Mouse (Mus musculus): Measurements from ENCODE around the gene Hoxa4. TPM values are rescaled to one million over a fixed set of nuclear protein-coding genes. Genes with fewer than 3 reads are reported as not detected.

The Hoxa4 gene
- polyA plus RNA-seq, 1 experiment = not detected

- WGBS = 0% methylated on average over 4 of the region's 4 CpGs
- no peaks in the 10 kb centered on the region for H3K4me1 ChIP-seq (ENCODE audit: control insufficient read depth, insufficient read depth, low read length)
- no peak for TF ChIP-seq CTCF (IDR thresholded peaks at IDR 0.05; ENCODE audit: insufficient read depth, low read depth, low read length)
- TF ChIP-seq POLR2A (IDR thresholded peaks at IDR 0.05; ENCODE audit: insufficient read depth, low read depth, low read length) = no peak
- no peak overlapping the region for H3K27ac ChIP-seq (ENCODE audit: insufficient read depth, low read depth, low read length)
- no peak overlapping the region for H3K4me3 ChIP-seq (ENCODE audit: insufficient read depth, low read depth, low read length)
These were observed 12.5 kb downstream of the Hoxa4 start for GRCm38 (mm10) chr6:52178918-52179665.

- 5% methylated on average over 9 of the region's 9 CpGs for WGBS
These were observed 13.7 kb downstream of the Hoxa4 start for GRCm38 (mm10) chr6:52177806-52178205.

DNA sequence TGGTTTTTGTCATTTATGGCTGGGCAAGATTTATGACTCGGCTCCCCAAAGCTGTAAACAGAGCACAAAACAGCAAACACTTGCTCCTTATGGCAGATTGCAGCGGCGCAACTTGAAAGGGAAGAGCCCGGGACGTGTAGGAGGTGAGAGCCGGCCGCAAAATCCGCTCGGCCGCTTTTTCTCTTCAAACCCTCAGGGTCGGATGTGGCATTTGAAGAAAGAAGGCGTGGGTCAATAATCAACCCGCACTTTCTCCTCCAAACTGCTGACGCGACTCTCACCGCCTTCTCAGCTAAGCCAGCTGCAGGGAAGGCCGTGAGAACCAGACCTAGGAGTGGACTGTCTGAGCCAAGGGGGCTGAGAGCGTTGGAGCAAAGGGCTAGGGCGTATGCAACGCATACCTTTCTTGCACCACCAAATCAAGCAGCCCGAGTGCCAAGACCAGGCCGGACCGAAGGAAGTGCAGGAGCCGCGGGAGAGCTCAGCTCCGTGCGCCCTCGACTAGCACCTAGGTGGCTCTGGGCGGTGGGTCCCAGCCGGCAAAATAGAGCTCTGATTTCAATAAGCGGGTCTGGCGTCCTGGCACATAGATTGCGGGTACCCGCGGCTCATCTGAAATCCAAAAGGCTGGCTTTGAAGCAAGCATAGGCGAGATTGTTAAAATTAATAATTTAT is 14.4 kb downstream of the Hoxa4 start, which contains the start of gene 5730596B20Rik:
TSS of gene 5730596B20Rik (plus strand) at position 438 of the 675 bp plus-strand sequence.
- H3K27ac ChIP-seq (ENCODE audit: insufficient read depth, low read depth, low read length) = no peak within 1 kb of the TSS
- 3% methylated on average over 36 of the region's 36 CpGs for WGBS

More at GRCm38 (mm10) chr6:52177806-52178205, 13.7 kb downstream of the Hoxa4 start:
- H3K4me1 ChIP-seq (ENCODE audit: control insufficient read depth, insufficient read depth, low read length) = no peaks in the 10 kb centered on the region
- H3K27ac ChIP-seq (ENCODE audit: insufficient read depth, low read depth, low read length) = no peak overlapping the region
- H3K4me3 ChIP-seq (ENCODE audit: insufficient read depth, low read depth, low read length) = no peak overlapping the region
- no peak for TF ChIP-seq CTCF (IDR thresholded peaks at IDR 0.05; ENCODE audit: insufficient read depth, low read depth, low read length)
- no peak for TF ChIP-seq POLR2A (IDR thresholded peaks at IDR 0.05; ENCODE audit: insufficient read depth, low read depth, low read length)

GRCm38 (mm10) chr6:52176391-52176790 is 15.2 kb downstream of the Hoxa4 start:
- WGBS = 4% methylated on average over 6 of the region's 6 CpGs
- peaks cover 3% of the 10 kb centered on the region; the same call in 1 of the 2 replicates for H3K4me1 ChIP-seq (ENCODE audit: control insufficient read depth, insufficient read depth, low read length)

More for the DNA sequence above, 14.4 kb downstream of the Hoxa4 start, which contains the start of gene 5730596B20Rik:
- TF ChIP-seq POLR2A (IDR thresholded peaks at IDR 0.05; ENCODE audit: insufficient read depth, low read depth, low read length) = no peak
- TF ChIP-seq CTCF (IDR thresholded peaks at IDR 0.05; ENCODE audit: insufficient read depth, low read depth, low read length) = no peak
- H3K4me1 ChIP-seq (ENCODE audit: control insufficient read depth, insufficient read depth, low read length) = peaks cover 3% of the 10 kb centered on the region; the same call in 1 of the 2 replicates
- H3K4me3 ChIP-seq (ENCODE audit: insufficient read depth, low read depth, low read length) = no peak within 1 kb of the TSS

DNA sequence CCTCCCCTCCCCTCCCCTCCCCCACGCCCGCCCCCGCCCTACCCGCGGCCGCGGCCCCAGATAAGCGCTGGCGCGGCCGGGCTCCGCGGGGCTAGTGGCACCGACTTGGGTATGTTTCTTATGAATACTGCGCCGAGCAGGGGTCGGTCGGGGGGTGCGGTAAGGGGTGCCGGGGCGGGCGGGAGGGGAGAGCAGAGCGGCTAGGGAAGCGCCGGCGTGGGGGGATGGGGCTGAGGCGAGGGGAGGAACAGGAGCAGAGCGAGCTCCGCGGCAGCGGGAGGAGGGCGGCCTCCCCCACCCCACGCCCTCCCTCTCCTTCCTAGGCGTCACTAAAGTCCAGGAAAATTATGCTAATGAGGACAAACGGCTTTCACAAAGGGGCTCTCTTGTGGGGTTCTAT is 15.7 kb downstream of the Hoxa4 start:
- no peak overlapping the region for H3K4me3 ChIP-seq (ENCODE audit: insufficient read depth, low read depth, low read length)
- peaks cover 3% of the 10 kb centered on the region; the same call in 1 of the 2 replicates for H3K4me1 ChIP-seq (ENCODE audit: control insufficient read depth, insufficient read depth, low read length)
- TF ChIP-seq CTCF (IDR thresholded peaks at IDR 0.05; ENCODE audit: insufficient read depth, low read depth, low read length) (no peak), POLR2A (IDR thresholded peaks at IDR 0.05; ENCODE audit: insufficient read depth, low read depth, low read length) (no peak)
- no peak overlapping the region for H3K27ac ChIP-seq (ENCODE audit: insufficient read depth, low read depth, low read length)
- WGBS = 4% methylated on average over 19 of the region's 35 CpGs

More at GRCm38 (mm10) chr6:52176391-52176790, 15.2 kb downstream of the Hoxa4 start:
- no peak overlapping the region for H3K4me3 ChIP-seq (ENCODE audit: insufficient read depth, low read depth, low read length)
- no peak for TF ChIP-seq POLR2A (IDR thresholded peaks at IDR 0.05; ENCODE audit: insufficient read depth, low read depth, low read length)
- TF ChIP-seq CTCF (IDR thresholded peaks at IDR 0.05; ENCODE audit: insufficient read depth, low read depth, low read length) = no peak
- no peak overlapping the region for H3K27ac ChIP-seq (ENCODE audit: insufficient read depth, low read depth, low read length)

GRCm38 (mm10) chr6:52174968-52175751 is 16.4 kb downstream of the Hoxa4 start:
- WGBS = 1% methylated on average over 41 of the region's 41 CpGs
- Histone ChIP-seq H3K4me1 (ENCODE audit: control insufficient read depth, insufficient read depth, low read length) (peaks cover 3% of the 10 kb centered on the region; the same call in 1 of the 2 replicates), H3K4me3 (ENCODE audit: insufficient read depth, low read depth, low read length) (no peak overlapping the region), H3K27ac (ENCODE audit: insufficient read depth, low read depth, low read length) (no peak overlapping the region)
- TF ChIP-seq POLR2A (IDR thresholded peaks at IDR 0.05; ENCODE audit: insufficient read depth, low read depth, low read length) (no peak), CTCF (IDR thresholded peaks at IDR 0.05; ENCODE audit: insufficient read depth, low read depth, low read length) (no peak)

- Histone ChIP-seq H3K4me1 (ENCODE audit: control insufficient read depth, insufficient read depth, low read length) (peaks cover 3% of the 10 kb centered on the region; the same call in 1 of the 2 replicates), H3K27ac (ENCODE audit: insufficient read depth, low read depth, low read length) (no peak overlapping the region), H3K4me3 (ENCODE audit: insufficient read depth, low read depth, low read length) (no peak overlapping the region)
- TF ChIP-seq CTCF (IDR thresholded peaks at IDR 0.05; ENCODE audit: insufficient read depth, low read depth, low read length) (no peak), POLR2A (IDR thresholded peaks at IDR 0.05; ENCODE audit: insufficient read depth, low read depth, low read length) (no peak)
- 8% methylated on average over 4 of the region's 4 CpGs for WGBS
These were observed 17.9 kb downstream of the Hoxa4 start for GRCm38 (mm10) chr6:52173648-52174047.

GRCm38 (mm10) chr6:52172501-52172900 is 19.1 kb downstream of the Hoxa4 start:
- whole genome bisulfite sequencing = 1% methylated on average over 35 of the region's 35 CpGs
- Histone ChIP-seq H3K4me1 (ENCODE audit: control insufficient read depth, insufficient read depth, low read length) (peaks cover 3% of the 10 kb centered on the region; the same call in 1 of the 2 replicates), H3K27ac (ENCODE audit: insufficient read depth, low read depth, low read length) (no peak overlapping the region), H3K4me3 (ENCODE audit: insufficient read depth, low read depth, low read length) (no peak overlapping the region)
- TF ChIP-seq CTCF (IDR thresholded peaks at IDR 0.05; ENCODE audit: insufficient read depth, low read depth, low read length) = no peak
- no peak for TF ChIP-seq POLR2A (IDR thresholded peaks at IDR 0.05; ENCODE audit: insufficient read depth, low read depth, low read length)

Data from olfactory bulb, adult 2 months (tissue).